In the genomic region with DNA sequence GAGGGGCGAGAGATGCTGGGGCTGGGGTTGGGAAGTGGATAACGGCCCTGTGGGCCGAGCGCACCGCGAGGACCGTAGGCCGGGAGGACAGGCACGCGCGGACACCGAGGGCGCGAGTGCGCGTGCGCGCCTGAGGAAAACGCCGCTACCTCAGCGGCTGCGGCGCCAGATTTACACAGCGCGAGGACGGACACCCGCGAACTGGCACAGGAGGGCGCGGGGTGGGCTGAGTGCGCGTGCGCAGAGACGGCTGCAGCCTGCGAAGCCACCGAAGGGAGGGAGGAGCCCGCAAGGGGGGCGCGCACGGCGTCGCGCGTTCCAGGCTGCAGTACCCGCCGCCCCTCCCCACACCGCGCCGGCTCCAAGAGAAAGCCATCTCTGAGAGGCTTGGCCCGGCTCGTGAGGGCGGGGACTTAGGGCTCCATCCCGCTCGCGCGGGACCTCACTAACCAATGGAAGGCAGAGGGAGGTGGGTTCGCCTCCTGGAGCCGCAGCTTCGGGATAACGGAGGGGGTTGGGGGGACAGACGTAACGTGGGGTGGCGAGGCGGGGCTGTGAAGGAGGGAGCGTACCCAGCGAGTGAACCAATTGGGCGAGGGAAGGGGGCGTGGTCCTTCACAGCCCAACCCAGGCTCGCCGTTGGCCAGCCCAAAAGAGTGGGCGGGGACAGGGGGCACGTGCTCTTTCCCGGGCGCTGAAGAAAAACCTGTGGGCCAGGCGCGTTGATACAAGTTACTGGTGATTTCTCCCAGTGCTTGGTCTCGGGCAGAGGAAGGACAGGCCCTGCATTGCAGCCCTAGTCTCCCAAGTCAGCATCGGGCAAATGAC, we compare ENCODE assay signal across 8 mouse cellular contexts. TPM values are rescaled to one million over a fixed set of nuclear protein-coding genes. Genes with fewer than 3 reads are reported as not detected.
DNase-seq lines count a peak whose midpoint lies in the region; ATAC-seq and TF ChIP-seq lines count a peak whose summit lies in the region.

A gene (minus strand): TSS at position 106 of the 828 bp plus-strand sequence.

- peak within 1 kb of the TSS; percentile 49 for H3K4me2 ChIP-seq in kidney, embryonic 14.5 days (replicated peaks; ENCODE audit: low read depth, low read length)
- H3K4me2 ChIP-seq in limb, embryonic 15.5 days = peak within 1 kb of the TSS; percentile 72

- peak; percentile 98 for ATAC-seq in kidney, embryonic 14.5 days (ENCODE audit: low FRiP score, low TSS enrichment)
- peak; percentile 99 for ATAC-seq in limb, embryonic 15.5 days (ENCODE audit: insufficient number of reproducible peaks, low FRiP score, low TSS enrichment, low read depth)

- TF ChIP-seq CTCF in bone marrow macrophage, adult 2 months (IDR thresholded peaks at IDR 0.05; ENCODE audit: low read depth, low read length) = no peak
- no peak for TF ChIP-seq CTCF in embryonic fibroblast, embryonic 13.5 days (IDR thresholded peaks at IDR 0.05; ENCODE audit: borderline replicate concordance, insufficient read depth, low read length)

- no peaks in the 10 kb centered on the region for H3K27me3 ChIP-seq in kidney, embryonic 14.5 days (ENCODE audit: control insufficient read depth, insufficient read depth, low read length)
- no peaks in the 10 kb centered on the region; the same call in 1 of the 2 replicates for H3K27me3 ChIP-seq in limb, embryonic 15.5 days

- WGBS in kidney, embryonic 14.5 days = under 1% methylated on average over 74 of the region's 78 CpGs
- under 1% methylated on average over 70 of the region's 78 CpGs for WGBS in limb, embryonic 15.5 days

- H3K4me1 ChIP-seq in bone marrow macrophage, adult 2 months (ENCODE audit: control insufficient read depth, insufficient read depth, low read length) = peaks cover 17% of the 10 kb centered on the region
- H3K4me1 ChIP-seq in embryonic fibroblast, embryonic 13.5 days (ENCODE audit: control insufficient read depth, insufficient read depth, low read length) = peaks cover 4% of the 10 kb centered on the region
- peaks cover 45% of the 10 kb centered on the region for H3K4me1 ChIP-seq in kidney, embryonic 14.5 days (ENCODE audit: control insufficient read depth, insufficient read depth, low read length)
- peaks cover 48% of the 10 kb centered on the region for H3K4me1 ChIP-seq in limb, embryonic 15.5 days

- H3K9ac ChIP-seq in kidney, embryonic 14.5 days (ENCODE audit: low read depth, low read length) = peak within 1 kb of the TSS; percentile 98
- H3K9ac ChIP-seq in limb, embryonic 15.5 days = peak within 1 kb of the TSS; percentile 93

- no peaks in the 10 kb centered on the region for H3K9me3 ChIP-seq in kidney, embryonic 14.5 days (ENCODE audit: control insufficient read depth, low read length)
- no peaks in the 10 kb centered on the region for H3K9me3 ChIP-seq in limb, embryonic 15.5 days

- no peaks in the 10 kb centered on the region for H3K36me3 ChIP-seq in kidney, embryonic 14.5 days (ENCODE audit: control insufficient read depth, insufficient read depth, low read length)
- H3K36me3 ChIP-seq in limb, embryonic 15.5 days = no peaks in the 10 kb centered on the region

- H3K4me3 ChIP-seq in bone marrow macrophage, adult 2 months (ENCODE audit: insufficient read depth, low read length) = peak within 1 kb of the TSS; percentile 99
- H3K4me3 ChIP-seq in embryonic fibroblast, embryonic 13.5 days (ENCODE audit: insufficient read depth, low read length) = peak within 1 kb of the TSS; percentile 93
- peak within 1 kb of the TSS; percentile 98 for H3K4me3 ChIP-seq in kidney, embryonic 14.5 days (ENCODE audit: low read length)
- H3K4me3 ChIP-seq in limb, embryonic 15.5 days = peak within 1 kb of the TSS; percentile 87

- TF ChIP-seq POLR2A in bone marrow macrophage, adult 2 months (IDR thresholded peaks at IDR 0.05; ENCODE audit: borderline replicate concordance, low read depth, low read length) = no peak
- TF ChIP-seq POLR2A in embryonic fibroblast, embryonic 13.5 days (IDR thresholded peaks at IDR 0.05; ENCODE audit: low read depth, low read length) = peak; percentile 86

- peak; percentile 99 for DNase-seq in A20 (ENCODE audit: low read depth, low spot score)
- DNase-seq in heart, adult 9 months (ENCODE audit: low spot score in 2 of 2) = peak; percentile 99
- DNase-seq in monocyte, adult 2 months (ENCODE audit: low read depth in 1 of 2, low spot score in 2 of 2) = peak; percentile 86 to 90
- peak; percentile 95 to 96 for DNase-seq in spleen, postnatal 36 days (ENCODE audit: low spot score in 2 of 2)

- H3K27ac ChIP-seq in bone marrow macrophage, adult 2 months (ENCODE audit: insufficient read depth, low read depth, low read length) = peak within 1 kb of the TSS; percentile 99
- H3K27ac ChIP-seq in embryonic fibroblast, embryonic 13.5 days (ENCODE audit: insufficient read depth, low read length) = peak within 1 kb of the TSS; percentile 99
- H3K27ac ChIP-seq in kidney, embryonic 14.5 days (ENCODE audit: low read depth, low read length) = peak within 1 kb of the TSS; percentile 100
- H3K27ac ChIP-seq in limb, embryonic 15.5 days = peak within 1 kb of the TSS; percentile 100

RNA-seq across cellular contexts. Expression of the gene that starts here (rescaled TPM):
- polyA plus RNA-seq in bone marrow macrophage, adult 2 months (2012; ENCODE audit: insufficient read depth, insufficient read length, missing spikeins) = 4.8 and 5.4 TPM in 2 replicates
- polyA plus RNA-seq in embryonic fibroblast, embryonic 13.5 days (2011; ENCODE audit: insufficient read length, low read depth, missing spikeins) = 68.4 and 71.0 TPM in 2 replicates
- polyA plus RNA-seq in kidney, embryonic 14.5 days (2014; fragmentation: Nextera tagmentation; extraction: Ambion mirVana) = 12.6 and 26.6 TPM in 2 replicates
- polyA plus RNA-seq in limb, embryonic 15.5 days (2015; fragmentation: Nextera tagmentation; extraction: Ambion mirVana) = 14.3 and 15.7 TPM in 2 replicates

Comparison
In these comparisons a context has a peak if more than half of its experiments do, and no peak if none do; other contexts are left out.
1. Peak in every context shown above with its lines: DNase-seq, ATAC-seq, H3K4me3 ChIP-seq and H3K27ac ChIP-seq.